Mouse (Mus musculus) cortical plate, adult 2 months (tissue): ENCODE measurements around the gene Hbs1l. TPM values are rescaled to one million over a fixed set of nuclear protein-coding genes. Genes with fewer than 3 reads are reported as not detected.

ENCODE experiments used
- H3K27ac ChIP-seq: fragments of 200-500 bp; 2 replicates; pipeline ENCODE4 v1.5.1; 2012; ENCODE audit warnings: low read length, control low read depth, inconsistent platforms; ENCODE audit not compliant: insufficient read depth
- H3K4me1 ChIP-seq: fragments of 200-500 bp; 2 replicates; pipeline ENCODE4 v1.6.1; 2011; ENCODE audit warnings: low read length; ENCODE audit not compliant: control insufficient read depth, insufficient read depth
- H3K4me3 ChIP-seq: fragments of 200-500 bp; 2 replicates; pipeline ENCODE4 v1.5.1; 2011; ENCODE audit warnings: mild to moderate bottlenecking, low read length, control low read depth; ENCODE audit not compliant: insufficient read depth
- CTCF ChIP-seq: fragments of 200-500 bp; IDR thresholded peaks from 2 replicates; pipeline ENCODE4 v1.5.1; 2011; ENCODE audit warnings: mild to moderate bottlenecking, control low read depth, low read length; ENCODE audit not compliant: insufficient read depth; ENCODE audit errors: extremely low read depth
- POLR2A ChIP-seq: fragments of 200-500 bp; IDR thresholded peaks from 2 replicates; pipeline ENCODE4 v1.6.1; 2011; ENCODE audit warnings: mild to moderate bottlenecking, low read length, control low read depth; ENCODE audit not compliant: insufficient read depth; ENCODE audit errors: extremely low read depth
- polyA plus RNA-seq: library from polyadenylated mRNA; depleted of rRNA; stranded (reverse); fragments of >200 nt; gene quantifications from 2 replicates; pipeline ENCODE4 v1.2.3, GENCODE M21; 2012

The Hbs1l gene
- polyA plus RNA-seq, 1 experiment, result 43.4 TPM

DNA sequence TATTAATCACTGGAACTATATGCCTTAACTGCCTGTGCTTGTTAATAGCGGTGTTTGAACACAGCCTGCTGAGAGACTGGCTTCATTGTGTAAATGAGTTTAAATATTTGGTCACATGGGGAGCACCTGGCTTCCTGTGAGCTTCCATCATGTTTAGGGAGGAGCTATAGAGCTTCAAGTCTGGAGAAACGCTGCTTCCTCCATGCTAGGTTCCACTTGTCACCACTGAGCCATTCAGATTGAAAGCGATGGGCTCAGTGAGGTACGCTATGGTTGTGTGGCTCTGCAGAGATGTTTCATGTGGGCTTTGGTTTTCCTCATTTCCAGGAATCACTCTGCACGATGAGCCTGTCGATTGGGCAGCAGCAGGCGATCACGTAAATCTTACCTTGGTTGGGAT lies 62.2 kb downstream of the Hbs1l start:
- Histone ChIP-seq H3K4me1 (peaks cover 3% of the 10 kb centered on the region; the same call in 1 of the 2 replicates), H3K4me3 (no peak overlapping the region), H3K27ac (no peak overlapping the region)
- no peak for TF ChIP-seq POLR2A
- TF ChIP-seq CTCF, result no peak

DNA sequence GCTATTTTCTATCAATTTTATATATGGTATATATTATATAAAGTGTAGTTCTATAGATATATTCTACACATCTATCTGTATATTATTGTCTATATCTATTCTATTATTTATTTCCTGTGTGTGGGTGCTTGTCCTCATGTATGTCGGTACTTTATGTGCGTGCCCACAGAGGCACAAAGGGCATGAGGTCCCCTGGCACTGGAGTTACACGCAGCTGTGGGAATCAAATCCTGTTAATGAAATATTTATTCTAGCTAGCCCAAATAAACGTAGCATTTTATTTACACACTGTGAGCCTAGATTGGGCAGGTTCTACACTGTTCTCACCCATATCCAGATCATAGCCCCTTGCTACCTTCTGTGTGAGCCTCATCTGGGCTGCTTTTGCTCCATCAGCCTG lies 63.3 kb downstream of the Hbs1l start:
- H3K27ac ChIP-seq, result no peak overlapping the region
- H3K4me1 ChIP-seq, result peaks cover under 1% of the 10 kb centered on the region; the same call in 1 of the 2 replicates
- no peak overlapping the region for H3K4me3 ChIP-seq
- TF ChIP-seq CTCF (no peak), POLR2A (no peak)

DNA sequence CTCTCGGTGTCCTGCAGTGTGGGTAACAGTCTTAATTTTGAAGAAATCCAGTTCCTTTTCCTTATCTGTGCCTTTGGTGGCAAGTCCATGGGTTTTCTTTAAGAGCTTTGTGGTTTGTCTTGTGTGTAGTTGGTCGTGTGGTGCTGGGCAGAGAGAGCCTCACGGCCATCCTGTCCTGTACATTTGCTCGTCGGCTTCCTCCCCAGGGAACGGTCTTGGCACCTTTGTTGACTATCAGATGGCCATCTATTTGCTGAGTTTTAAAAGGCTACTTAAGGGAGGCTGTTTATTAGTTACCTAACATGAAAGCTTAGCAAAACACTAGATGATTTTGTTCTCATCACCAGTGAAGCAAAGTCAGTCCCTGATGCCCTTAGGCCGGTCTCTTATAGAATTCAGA lies 66.1 kb downstream of the Hbs1l start:
- Histone ChIP-seq H3K4me1 (no peaks in the 10 kb centered on the region), H3K4me3 (no peak overlapping the region), H3K27ac (no peak overlapping the region)
- TF ChIP-seq POLR2A (no peak), CTCF (no peak)

GRCm38 (mm10) chr10:21363297-21363696 lies 67.5 kb downstream of the Hbs1l start:
- no peaks in the 10 kb centered on the region for H3K4me1 ChIP-seq
- no peak for TF ChIP-seq CTCF
- no peak for TF ChIP-seq POLR2A
- no peak overlapping the region for H3K27ac ChIP-seq
- H3K4me3 ChIP-seq, result no peak overlapping the region

DNA sequence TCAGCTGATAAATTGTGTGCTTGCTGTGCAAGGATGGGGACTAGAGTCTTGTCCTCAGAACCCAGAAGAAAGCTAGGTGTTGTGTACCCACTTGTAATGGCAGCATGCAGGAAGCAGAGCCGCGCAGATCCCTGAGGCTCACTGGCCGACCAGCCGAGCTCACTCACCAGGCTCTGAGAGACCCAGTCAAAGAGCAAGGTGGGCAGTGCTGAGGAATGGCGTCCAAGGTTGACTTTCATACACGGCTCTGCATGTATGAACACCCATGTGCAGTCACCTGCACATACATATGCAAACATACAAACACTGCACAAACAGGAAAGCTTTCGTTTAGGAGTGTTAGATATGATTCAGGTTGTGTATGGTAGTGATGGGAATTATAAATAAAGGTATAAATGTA lies 69.2 kb downstream of the Hbs1l start:
- TF ChIP-seq CTCF (no peak), POLR2A (no peak)
- H3K27ac ChIP-seq, result no peak overlapping the region
- H3K4me3 ChIP-seq, result no peak overlapping the region
- H3K4me1 ChIP-seq, result no peaks in the 10 kb centered on the region

DNA sequence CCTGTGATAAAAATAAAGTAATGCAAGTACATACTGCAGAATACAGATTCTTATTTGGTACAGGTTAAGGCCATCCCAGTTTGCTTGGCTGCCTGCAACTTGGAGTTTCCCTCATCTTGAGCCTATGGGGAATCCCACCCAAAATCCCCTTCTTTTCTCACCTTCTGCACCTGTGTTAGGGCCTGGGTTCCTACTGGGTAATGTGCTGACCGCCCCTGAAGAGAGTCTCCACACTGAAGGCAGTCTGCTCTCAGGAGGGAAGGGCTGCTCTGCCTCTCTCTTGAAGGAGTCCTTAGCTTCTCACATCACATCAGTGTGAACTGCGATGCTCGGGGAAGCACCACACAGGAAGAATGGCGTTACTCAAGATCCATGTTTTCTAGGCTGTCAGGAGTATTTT lies 70.1 kb downstream of the Hbs1l start:
- Histone ChIP-seq H3K4me1 (no peaks in the 10 kb centered on the region), H3K27ac (no peak overlapping the region), H3K4me3 (no peak overlapping the region)
- no peak for TF ChIP-seq POLR2A
- no peak for TF ChIP-seq CTCF

DNA sequence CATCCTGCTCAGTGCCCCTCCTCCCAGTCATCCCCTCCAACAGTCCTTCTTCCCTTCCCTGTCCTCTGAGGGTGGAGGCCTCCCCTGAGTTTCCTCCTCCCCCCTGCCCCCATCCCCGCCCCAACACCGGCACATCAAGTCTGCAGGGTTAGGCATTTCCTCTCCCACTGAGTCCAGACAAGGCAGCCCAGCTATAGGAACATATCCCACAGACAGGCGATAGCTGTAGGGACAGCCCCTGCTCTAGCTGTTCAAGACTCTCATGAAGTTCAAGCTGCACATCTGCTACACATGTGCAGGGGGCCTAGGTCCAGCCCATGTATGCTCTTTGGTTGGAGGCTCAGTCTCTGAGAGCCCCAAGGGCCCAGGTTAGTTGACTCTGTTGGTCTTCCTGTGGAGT lies 70.7 kb downstream of the Hbs1l start:
- Histone ChIP-seq H3K27ac (no peak overlapping the region), H3K4me1 (no peaks in the 10 kb centered on the region), H3K4me3 (no peak overlapping the region)
- TF ChIP-seq CTCF, result no peak
- TF ChIP-seq POLR2A, result no peak

GRCm38 (mm10) chr10:21367481-21367880 lies 71.7 kb downstream of the Hbs1l start:
- Histone ChIP-seq H3K27ac (no peak overlapping the region), H3K4me1 (no peaks in the 10 kb centered on the region), H3K4me3 (no peak overlapping the region)
- TF ChIP-seq POLR2A (no peak), CTCF (no peak)

GRCm38 (mm10) chr10:21369586-21369985 lies 73.8 kb downstream of the Hbs1l start:
- Histone ChIP-seq H3K4me3 (no peak overlapping the region), H3K27ac (no peak overlapping the region), H3K4me1 (no peaks in the 10 kb centered on the region)
- TF ChIP-seq POLR2A (no peak), CTCF (no peak)

DNA sequence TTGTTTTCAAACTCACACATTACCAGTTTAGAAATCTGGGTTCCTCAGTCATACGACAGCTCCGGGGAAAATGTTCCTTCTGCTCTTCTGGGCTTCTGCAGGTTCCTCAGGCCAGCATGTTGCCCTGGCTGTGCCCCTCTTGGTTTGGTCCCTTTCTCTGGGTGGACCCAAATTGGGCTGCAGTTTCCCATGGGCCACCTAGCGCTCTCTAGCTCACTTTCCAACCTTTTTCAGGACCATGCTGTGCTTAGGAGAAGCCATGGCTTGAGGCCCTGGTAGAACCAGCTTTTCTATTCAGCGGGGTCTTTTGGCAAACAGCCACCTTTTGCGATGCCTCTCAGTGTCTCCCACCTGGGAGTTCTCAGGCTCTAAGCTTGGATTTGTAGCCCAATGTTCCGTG lies 76.5 kb downstream of the Hbs1l start:
- Histone ChIP-seq H3K27ac (no peak overlapping the region), H3K4me3 (no peak overlapping the region), H3K4me1 (no peaks in the 10 kb centered on the region)
- TF ChIP-seq POLR2A, result no peak
- TF ChIP-seq CTCF, result no peak

- H3K27ac ChIP-seq, result no peak within 1 kb of the TSS
- no peak within 1 kb of the TSS for H3K4me3 ChIP-seq
- no peak for TF ChIP-seq CTCF
- no peak for TF ChIP-seq POLR2A
- no peaks in the 10 kb centered on the region for H3K4me1 ChIP-seq
Measured at GRCm38 (mm10) chr10:21376682-21377473, 81.1 kb downstream of the Hbs1l start, which contains the start of gene Aldh8a1. Gene Aldh8a1 (plus strand): TSS chr10:21377291.
